Mouse (Mus musculus) adrenal gland, postnatal 0 days (tissue): ENCODE data around the gene Gm11985. TPM values are rescaled to one million over a fixed set of nuclear protein-coding genes. Genes with fewer than 3 reads are reported as not detected.

Experiments used
- polyA plus RNA-seq: library from polyadenylated mRNA; unstranded; fragments of >200 nt; fragmentation: Nextera tagmentation; extraction: Ambion mirVana; gene quantifications from 2 replicates; pipeline ENCODE4 v1.2.1, GENCODE M21; 2015

Gene Gm11985
- polyA plus RNA-seq, result not detected in 2 replicates

DNA sequence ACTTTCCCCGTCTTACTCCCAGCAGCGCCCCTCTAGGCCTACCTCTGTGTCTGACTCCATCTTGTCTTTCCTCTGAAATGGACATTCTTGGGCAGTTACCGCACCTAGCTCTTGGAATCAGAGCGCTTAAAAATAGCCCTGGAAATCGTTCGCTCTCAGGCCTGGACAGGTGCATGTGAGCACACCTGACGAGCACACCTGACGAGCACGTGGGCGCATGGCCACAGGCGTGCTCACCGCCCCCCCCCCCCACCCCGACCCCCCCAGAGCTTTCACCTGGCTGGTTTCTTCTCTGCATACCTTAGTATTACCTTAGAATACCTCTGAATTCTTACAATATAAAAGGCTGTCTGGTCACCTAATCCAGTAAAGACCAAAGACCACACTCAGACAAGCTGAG is at the start of gene Gm11985:
Gene Gm11985 (minus strand): TSS at position 101 of the 400 bp plus-strand sequence.

GRCm38 (mm10) chr11:7213501-7214341 is 25.4 kb upstream of the Gm11985 start, which contains the start of gene Igfbp3:
Gene Igfbp3, minus strand, starts transcription at chr11:7213923.

GRCm38 (mm10) chr11:7197491-7197941 is 9.1 kb upstream of the Gm11985 start, which contains the start of gene Igfbp1:
Gene Igfbp1, plus strand, starts transcription at chr11:7197782.

Other genes with a start within 250 kb of the Gm11985 start
- 1.2 and 2.6 TPM in 2 replicates for gene Adcy1, start 125.1 kb downstream of the Gm11985 start, polyA plus RNA-seq
- 51.9 and 71.1 TPM in 2 replicates for gene Igfbp1, start 9.2 kb upstream of the Gm11985 start, polyA plus RNA-seq
- 94.1 and 94.8 TPM in 2 replicates for gene Igfbp3, start 25.4 kb upstream of the Gm11985 start, polyA plus RNA-seq